Mouse (Mus musculus): Measurements from ENCODE around the gene Unc5a. TPM values are rescaled to one million over a fixed set of nuclear protein-coding genes. Genes with fewer than 3 reads are reported as not detected.
A peak's percentile ranks its signal among the peaks of the same experiment; 100 is the strongest.

The Unc5a gene
- polyA plus RNA-seq, 1 experiment = 1.4 TPM

DNA sequence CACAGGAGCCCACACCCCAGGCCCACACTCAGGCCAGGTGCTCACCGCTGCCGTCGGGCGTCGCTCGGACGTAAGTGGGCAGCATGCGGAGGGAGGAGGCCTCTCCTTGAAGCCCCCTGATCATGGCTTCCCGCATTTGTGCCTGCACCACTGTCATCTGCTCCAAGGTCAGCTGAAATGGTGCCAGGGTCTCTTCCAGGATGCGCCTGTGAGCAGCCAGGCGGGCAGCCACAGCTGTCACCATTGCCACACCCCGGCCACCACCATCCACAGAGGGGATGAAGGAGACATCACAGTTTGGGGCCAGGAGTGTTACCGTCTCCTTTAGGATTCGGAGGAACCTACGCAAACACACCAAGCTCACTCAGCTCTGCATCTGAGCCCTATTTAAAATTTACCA is 61.9 kb downstream of the Unc5a start:
- H3K4me1 ChIP-seq (ENCODE audit: control insufficient read depth, insufficient read depth, low read length) = no peaks in the 10 kb centered on the region; the same call in 1 of the 2 replicates

DNA sequence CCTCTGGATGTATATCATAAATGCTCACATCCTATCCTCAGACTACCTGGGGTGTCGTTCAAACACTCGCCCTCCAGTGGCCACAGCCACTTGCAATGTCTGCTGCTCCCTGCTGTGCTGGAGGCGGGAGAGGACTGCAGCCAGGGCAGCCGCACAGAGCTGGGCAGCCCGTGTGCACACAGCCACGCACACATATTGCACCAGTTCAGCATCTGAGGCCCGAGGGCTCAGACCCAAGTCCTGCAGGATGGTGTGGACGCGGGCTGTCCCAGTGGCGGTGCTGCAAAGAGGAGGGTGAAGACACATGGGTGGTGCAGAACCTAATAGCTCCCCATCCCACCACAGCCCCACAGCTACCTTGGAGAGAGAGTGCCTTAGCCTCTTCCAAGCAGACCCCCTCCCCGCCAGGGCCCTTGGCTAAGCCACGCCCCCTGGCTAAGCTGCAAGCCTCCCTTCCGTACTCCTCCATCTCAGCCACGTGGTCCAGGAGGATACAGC is 62.8 kb downstream of the Unc5a start:
- no peaks in the 10 kb centered on the region; the same call in 1 of the 2 replicates for H3K4me1 ChIP-seq (ENCODE audit: control insufficient read depth, insufficient read depth, low read length)
- no peak overlapping the region for H3K27ac ChIP-seq (ENCODE audit: control insufficient read depth, insufficient read depth, low read depth, low read length, poor library complexity)
- TF ChIP-seq CTCF (IDR thresholded peaks at IDR 0.05; ENCODE audit: control insufficient read depth, insufficient read depth, low read length) (0 out of 2 replicates have a peak, but pooled peaks have one; percentile 12), POLR2A (IDR thresholded peaks at IDR 0.05; ENCODE audit: borderline replicate concordance, control insufficient read depth, low read depth, low read length) (no peak)
- 60% methylated on average over 14 of the region's 14 CpGs for WGBS
- H3K4me3 ChIP-seq (replicated peaks; ENCODE audit: control insufficient read depth, low read depth, low read length) = no peak overlapping the region

More for the DNA sequence above, 61.9 kb downstream of the Unc5a start:
- Histone ChIP-seq H3K4me3 (replicated peaks; ENCODE audit: control insufficient read depth, low read depth, low read length) (no peak overlapping the region), H3K27ac (ENCODE audit: control insufficient read depth, insufficient read depth, low read depth, low read length, poor library complexity) (no peak overlapping the region)
- WGBS = 94% methylated on average over 15 of the region's 15 CpGs
- TF ChIP-seq CTCF (IDR thresholded peaks at IDR 0.05; ENCODE audit: control insufficient read depth, insufficient read depth, low read length) (no peak), POLR2A (IDR thresholded peaks at IDR 0.05; ENCODE audit: borderline replicate concordance, control insufficient read depth, low read depth, low read length) (no peak)

DNA sequence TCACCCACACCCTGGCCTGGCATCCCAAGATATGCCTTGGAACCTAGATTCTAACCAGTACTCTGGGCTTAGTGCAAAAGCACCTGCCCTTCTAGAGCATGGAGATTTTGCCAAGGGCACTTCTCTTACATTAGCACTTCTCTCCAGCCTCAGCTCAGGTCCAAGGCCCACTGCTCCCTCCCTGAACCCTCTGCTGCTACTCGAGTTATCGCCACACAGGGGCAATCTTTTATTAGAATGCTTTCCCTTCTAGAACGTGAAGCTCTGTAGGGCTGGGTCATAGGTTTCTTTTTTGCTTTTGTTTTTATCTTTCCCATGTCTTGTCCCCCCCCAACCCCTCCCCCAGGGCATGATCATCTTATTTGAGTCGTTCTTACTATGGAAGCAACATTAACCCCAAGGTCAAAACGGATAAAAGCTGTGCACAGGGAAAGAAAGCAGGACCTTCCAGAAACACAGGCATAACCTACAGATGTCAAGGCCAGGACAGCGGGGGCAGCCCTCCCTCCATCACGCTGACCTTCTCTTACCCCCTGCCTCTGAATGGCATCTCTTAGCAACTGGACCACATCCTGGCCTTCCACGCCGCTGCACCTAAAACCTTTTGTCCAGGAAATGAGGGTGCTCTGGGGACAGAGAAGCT is 64.6 kb downstream of the Unc5a start:
- TF ChIP-seq CTCF (IDR thresholded peaks at IDR 0.05; ENCODE audit: control insufficient read depth, insufficient read depth, low read length) (no peak), POLR2A (IDR thresholded peaks at IDR 0.05; ENCODE audit: borderline replicate concordance, control insufficient read depth, low read depth, low read length) (no peak)
- WGBS = 29% methylated on average over 9 of the region's 9 CpGs
- no peak overlapping the region for H3K4me3 ChIP-seq (replicated peaks; ENCODE audit: control insufficient read depth, low read depth, low read length)
- peaks cover 6% of the 10 kb centered on the region; the same call in 1 of the 2 replicates for H3K4me1 ChIP-seq (ENCODE audit: control insufficient read depth, insufficient read depth, low read length)
- H3K27ac ChIP-seq (ENCODE audit: control insufficient read depth, insufficient read depth, low read depth, low read length, poor library complexity) = no peak overlapping the region

DNA sequence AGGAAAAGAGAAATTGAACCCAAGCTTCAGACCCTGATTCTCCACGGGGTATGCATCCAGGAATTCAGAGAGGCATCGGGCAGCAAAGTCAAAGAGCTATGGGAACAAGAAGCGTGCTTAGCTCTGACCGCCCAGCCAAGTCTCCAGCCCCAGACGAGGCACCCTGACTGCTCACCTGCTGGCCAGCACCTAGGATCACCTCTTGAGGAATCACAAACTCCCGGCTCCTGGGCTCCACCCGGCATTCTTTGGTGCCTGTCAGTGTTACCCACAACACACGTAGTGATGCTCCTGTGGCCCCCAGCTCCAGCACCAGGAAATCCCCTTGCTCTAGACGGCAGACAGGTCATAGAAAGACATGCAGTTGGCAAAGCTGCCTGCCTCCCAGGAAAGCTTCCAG is 65.2 kb downstream of the Unc5a start:
- peaks cover 6% of the 10 kb centered on the region; the same call in 1 of the 2 replicates for H3K4me1 ChIP-seq (ENCODE audit: control insufficient read depth, insufficient read depth, low read length)
- whole genome bisulfite sequencing = 77% methylated on average over 9 of the region's 9 CpGs
- TF ChIP-seq POLR2A (IDR thresholded peaks at IDR 0.05; ENCODE audit: borderline replicate concordance, control insufficient read depth, low read depth, low read length) (no peak), CTCF (IDR thresholded peaks at IDR 0.05; ENCODE audit: control insufficient read depth, insufficient read depth, low read length) (no peak)
- H3K4me3 ChIP-seq (replicated peaks; ENCODE audit: control insufficient read depth, low read depth, low read length) = no peak overlapping the region
- no peak overlapping the region for H3K27ac ChIP-seq (ENCODE audit: control insufficient read depth, insufficient read depth, low read depth, low read length, poor library complexity)

DNA sequence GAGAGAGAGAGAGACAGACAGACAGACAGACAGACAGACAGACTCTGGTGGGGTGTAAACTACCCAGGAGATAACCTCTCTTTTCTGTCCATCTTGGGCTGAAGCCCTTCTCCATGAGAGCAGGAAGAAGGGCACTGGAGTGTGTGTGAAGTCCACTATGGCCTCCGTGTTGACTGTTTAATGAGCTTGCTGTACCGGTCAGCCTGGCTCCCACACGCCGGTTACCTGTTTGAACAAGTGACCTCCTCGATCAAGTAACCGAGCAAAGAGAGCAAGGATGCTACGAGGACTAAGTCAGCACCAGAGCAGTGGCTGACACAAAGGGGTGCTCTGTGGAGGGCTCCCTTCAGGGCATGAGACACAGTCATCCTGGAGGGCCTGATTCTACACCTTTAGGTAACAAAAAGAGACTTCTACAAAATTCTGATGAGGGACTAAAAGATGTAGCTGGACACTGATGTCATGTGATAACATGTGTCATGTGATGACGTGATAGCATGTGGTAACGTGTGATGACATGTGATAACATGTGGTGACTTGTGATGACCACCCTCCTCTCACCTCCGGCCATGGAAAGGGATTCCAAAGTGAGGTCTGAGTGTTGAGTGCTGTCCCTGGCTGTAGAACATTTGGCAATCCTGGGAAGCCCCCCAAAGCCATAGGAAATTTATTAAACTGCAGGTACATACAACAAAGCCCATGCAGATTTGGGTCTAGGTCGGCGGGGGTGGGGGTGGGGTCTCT is 68.1 kb downstream of the Unc5a start:
- H3K4me3 ChIP-seq (replicated peaks; ENCODE audit: control insufficient read depth, low read depth, low read length) = peak overlapping the region; percentile 9
- TF ChIP-seq CTCF (IDR thresholded peaks at IDR 0.05; ENCODE audit: control insufficient read depth, insufficient read depth, low read length) = no peak
- no peak for TF ChIP-seq POLR2A (IDR thresholded peaks at IDR 0.05; ENCODE audit: borderline replicate concordance, control insufficient read depth, low read depth, low read length)
- peaks cover 8% of the 10 kb centered on the region for H3K4me1 ChIP-seq (ENCODE audit: control insufficient read depth, insufficient read depth, low read length)
- WGBS = 69% methylated on average over 12 of the region's 12 CpGs
- H3K27ac ChIP-seq (ENCODE audit: control insufficient read depth, insufficient read depth, low read depth, low read length, poor library complexity) = peak overlapping the region; percentile 49; the same call in 1 of the 2 replicates

DNA sequence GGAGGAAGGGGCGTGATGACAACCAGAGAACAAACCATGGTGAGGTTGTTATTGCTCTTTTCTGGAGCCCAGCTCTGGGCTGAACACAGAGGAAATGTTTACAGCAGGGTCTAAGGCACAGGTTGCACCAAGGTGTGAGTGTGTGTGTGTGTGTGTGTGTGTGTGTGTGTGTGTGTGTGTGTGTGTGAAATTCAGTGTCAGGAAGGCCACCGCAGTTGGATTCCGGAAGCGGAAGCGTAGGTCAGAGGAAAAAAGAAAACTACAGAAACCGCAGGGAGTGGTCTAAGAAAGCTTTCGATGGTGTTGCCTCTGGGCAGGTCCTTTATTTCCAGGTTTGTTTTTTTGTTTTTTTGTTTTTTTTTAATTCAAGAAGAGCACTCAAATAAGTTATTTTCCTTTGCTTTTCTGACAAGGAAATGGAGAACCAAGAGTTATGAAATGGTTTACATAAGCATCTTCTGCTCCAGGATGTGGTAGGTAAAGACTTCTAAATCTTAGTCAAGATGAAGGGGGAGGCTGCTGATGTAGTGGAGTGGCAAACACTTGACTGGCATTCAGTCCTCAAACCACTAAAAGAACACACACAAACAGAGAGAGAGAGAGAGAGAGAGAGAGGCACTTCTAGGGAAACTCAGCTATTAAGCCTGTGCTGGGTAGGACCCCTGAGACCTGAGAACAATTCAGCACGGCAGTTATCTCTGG is 68.8 kb downstream of the Unc5a start:
- WGBS = 19% methylated on average over 8 of the region's 8 CpGs
- Histone ChIP-seq H3K4me3 (replicated peaks; ENCODE audit: control insufficient read depth, low read depth, low read length) (peak overlapping the region; percentile 53), H3K27ac (ENCODE audit: control insufficient read depth, insufficient read depth, low read depth, low read length, poor library complexity) (peak overlapping the region; percentile 88), H3K4me1 (ENCODE audit: control insufficient read depth, insufficient read depth, low read length) (peaks cover 11% of the 10 kb centered on the region)
- TF ChIP-seq CTCF (IDR thresholded peaks at IDR 0.05; ENCODE audit: control insufficient read depth, insufficient read depth, low read length) (no peak), POLR2A (IDR thresholded peaks at IDR 0.05; ENCODE audit: borderline replicate concordance, control insufficient read depth, low read depth, low read length) (no peak)

DNA sequence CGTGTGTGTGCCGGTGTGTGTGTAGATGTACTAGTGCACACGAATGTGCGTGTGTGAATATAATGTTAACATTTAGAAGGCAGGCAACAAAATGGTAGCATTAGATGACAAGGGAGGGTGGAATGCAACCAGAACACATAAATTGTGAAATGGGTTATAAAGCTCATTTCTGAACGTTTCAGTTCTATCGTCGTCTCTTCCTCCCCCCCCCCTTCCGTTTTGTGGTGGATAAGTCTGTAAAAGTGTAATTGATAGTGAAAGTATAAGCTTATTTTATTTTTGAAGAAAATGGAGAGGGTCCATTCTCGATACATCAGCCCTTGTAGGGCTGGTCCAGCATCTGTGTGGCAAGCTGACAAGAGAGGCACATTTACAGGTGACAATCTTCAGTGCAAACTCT is 69.5 kb downstream of the Unc5a start:
- TF ChIP-seq POLR2A (IDR thresholded peaks at IDR 0.05; ENCODE audit: borderline replicate concordance, control insufficient read depth, low read depth, low read length) (no peak), CTCF (IDR thresholded peaks at IDR 0.05; ENCODE audit: control insufficient read depth, insufficient read depth, low read length) (no peak)
- Histone ChIP-seq H3K4me3 (replicated peaks; ENCODE audit: control insufficient read depth, low read depth, low read length) (peak overlapping the region; percentile 53), H3K4me1 (ENCODE audit: control insufficient read depth, insufficient read depth, low read length) (peaks cover 12% of the 10 kb centered on the region), H3K27ac (ENCODE audit: control insufficient read depth, insufficient read depth, low read depth, low read length, poor library complexity) (peak overlapping the region; percentile 88)
- 35% methylated on average over 9 of the region's 9 CpGs for WGBS

DNA sequence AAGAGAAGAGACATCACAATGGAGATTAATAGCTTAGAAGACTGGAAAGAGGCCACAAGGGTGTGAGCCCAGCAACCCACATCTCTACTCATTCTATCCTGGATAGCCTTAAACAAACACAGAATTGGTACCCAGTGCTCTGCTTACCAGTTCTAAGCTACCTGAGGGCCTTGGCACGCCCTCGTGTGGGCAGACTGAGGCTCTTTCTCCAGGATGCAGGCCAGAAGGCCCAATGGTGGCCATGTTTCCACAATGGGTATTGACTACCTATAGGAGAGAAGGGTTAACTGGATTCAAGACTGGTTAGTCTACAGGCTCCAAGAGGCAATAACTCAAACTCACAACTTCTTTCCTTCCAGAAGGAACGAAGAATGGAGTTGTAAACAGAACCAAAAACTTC is 70.0 kb downstream of the Unc5a start:
- peak overlapping the region; percentile 79 for H3K4me3 ChIP-seq (replicated peaks; ENCODE audit: control insufficient read depth, low read depth, low read length)
- WGBS = 47% methylated on average over 3 of the region's 3 CpGs
- peaks cover 12% of the 10 kb centered on the region for H3K4me1 ChIP-seq (ENCODE audit: control insufficient read depth, insufficient read depth, low read length)
- TF ChIP-seq CTCF (IDR thresholded peaks at IDR 0.05; ENCODE audit: control insufficient read depth, insufficient read depth, low read length) = peak; percentile 58
- TF ChIP-seq POLR2A (IDR thresholded peaks at IDR 0.05; ENCODE audit: borderline replicate concordance, control insufficient read depth, low read depth, low read length) = no peak
- H3K27ac ChIP-seq (ENCODE audit: control insufficient read depth, insufficient read depth, low read depth, low read length, poor library complexity) = peak overlapping the region; percentile 68; the same call in 1 of the 2 replicates

Measured in bone marrow, adult 2 months (tissue).